Mouse (Mus musculus) regulatory T cell (primary cell): ENCODE data around the gene Cnr2.
"Not testable (repeated sequence)": the region's sequence is repeated elsewhere in the genome, so short reads cannot be mapped to it uniquely, and the experiment has no call there.

Experiments used
- in situ Hi-C: fragments of 300-600 bp; cut with MboI, MseI; formaldehyde crosslinking; loops from one replicate; pipeline ENCODE4 v1.15.1; 2025; ENCODE audit warnings: high pct_unique_total_duplicates

The Cnr2 gene

DNA sequence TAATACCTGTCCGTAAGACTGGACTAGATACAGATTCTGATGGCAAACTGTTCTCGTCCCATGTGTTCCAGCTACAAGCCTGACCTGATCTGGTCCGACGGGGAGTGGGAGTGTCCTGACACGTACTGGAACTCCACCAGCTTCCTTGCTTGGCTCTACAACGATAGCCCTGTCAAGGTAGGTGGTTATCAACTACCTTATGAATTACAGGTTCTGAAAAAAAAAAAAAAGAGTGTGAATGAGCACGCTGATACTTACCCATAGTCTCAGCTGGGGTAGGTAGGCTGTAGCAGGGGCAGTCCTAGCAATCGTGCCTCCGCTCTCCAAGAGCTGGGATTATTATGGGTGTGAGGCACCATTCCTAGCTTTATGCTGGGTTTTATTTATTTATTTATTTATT lies 34.6 kb downstream of the Cnr2 start:
- in situ Hi-C loops, result loop anchor here (5.0 kb wide), 1 partner anchor 113 kb away; no protein-coding TSS in a partner anchor

DNA sequence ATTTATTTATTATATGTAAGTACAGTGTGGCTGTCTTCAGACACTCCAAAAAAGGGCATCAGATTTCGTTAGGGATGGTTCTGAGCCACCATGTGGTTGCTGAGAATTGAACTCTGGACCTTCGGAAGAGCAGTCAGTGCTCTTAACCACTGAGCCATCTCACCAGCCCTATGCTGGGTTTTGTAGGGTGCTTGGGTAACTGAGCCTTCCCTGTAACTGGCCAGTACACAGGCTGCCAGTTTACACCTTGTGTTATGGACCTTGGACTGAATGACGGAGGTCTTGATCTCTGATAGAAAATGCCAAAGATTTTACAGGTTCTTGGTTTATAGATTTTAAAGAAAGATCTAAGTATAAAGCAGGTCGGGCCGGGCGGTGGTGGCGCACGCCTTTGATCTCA lies 35.0 kb downstream of the Cnr2 start:
- in situ Hi-C loops, result no loop called here

DNA sequence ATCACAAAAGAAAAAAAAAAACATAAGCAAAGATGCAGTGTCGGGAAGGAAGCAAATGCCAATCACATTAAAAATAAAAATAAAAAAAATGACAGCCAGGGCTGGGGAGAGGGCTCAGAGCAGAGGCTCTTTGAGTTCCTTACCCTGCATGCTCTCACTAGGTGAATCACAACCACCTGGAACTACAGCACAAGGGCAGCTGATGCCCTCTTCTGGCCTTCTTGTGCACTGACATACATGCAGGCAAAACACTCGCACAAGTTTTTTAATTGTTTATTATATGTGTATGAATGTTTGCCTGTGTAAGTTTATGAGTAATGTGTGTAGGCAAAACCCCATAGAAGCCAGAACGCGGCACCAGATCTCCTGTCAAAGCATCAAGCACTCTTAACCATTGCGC lies 36.6 kb downstream of the Cnr2 start:
- in situ Hi-C loops, result no loop called here

DNA sequence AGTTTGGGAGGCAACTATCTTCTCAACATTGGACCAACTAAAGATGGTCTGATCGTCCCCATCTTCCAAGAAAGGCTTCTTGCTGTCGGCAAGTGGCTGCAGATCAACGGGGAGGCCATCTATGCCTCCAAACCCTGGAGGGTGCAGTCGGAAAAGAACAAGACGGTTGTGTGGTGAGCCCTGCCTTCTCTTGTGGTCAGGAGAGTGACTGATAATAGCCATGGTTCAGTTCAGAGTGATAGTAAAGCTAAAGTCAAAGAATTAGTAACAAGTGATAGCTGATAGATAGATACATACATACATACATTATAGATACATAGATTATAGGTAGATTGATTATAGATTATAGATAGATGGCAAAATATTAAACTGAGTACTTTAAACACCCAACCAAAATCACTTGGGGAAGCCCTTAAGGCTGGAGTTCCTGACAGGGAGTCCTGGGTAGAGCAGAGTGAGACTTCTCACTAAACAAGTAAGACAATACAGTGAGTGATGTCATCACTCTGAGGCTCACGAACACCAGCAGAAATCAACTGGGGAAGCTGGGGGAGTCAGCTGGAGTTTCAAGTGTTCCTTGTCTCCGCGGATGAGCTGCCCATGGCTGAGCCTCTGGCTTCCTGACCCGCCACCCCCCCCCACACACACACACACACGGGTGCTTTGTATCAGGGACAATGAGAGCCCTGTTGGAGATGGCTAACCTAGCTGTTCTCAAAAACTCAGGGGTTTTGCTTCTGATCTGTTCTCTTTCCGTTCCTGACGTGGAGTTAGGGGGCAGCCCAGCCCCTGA lies 39.7 kb downstream of the Cnr2 start:
- in situ Hi-C loops, result loop anchor here (5.0 kb wide), 2 partner anchors 48 to 93 kb away; no protein-coding TSS in a partner anchor

DNA sequence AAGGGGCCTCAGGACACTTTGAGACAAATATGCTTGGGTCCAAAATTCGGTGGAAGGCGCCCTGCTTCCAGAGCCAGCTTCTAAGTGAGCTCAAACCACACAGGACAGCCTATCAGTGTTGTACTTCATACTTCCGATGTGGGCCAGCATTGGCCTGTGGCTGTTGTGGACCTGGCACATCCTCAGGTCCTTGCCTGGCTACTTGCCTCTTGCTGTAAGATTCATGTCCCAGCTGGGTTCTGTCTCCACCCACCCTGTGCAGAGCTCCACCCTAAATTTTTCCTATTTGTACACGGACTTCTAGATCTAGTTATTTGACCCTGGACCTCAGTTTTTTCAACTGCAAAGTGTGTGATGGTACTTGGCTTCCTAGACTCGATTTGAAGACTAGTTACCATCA lies 40.3 kb downstream of the Cnr2 start:
- in situ Hi-C loops, result loop anchor here (5.0 kb wide), 2 partner anchors 48 to 93 kb away; no protein-coding TSS in a partner anchor

DNA sequence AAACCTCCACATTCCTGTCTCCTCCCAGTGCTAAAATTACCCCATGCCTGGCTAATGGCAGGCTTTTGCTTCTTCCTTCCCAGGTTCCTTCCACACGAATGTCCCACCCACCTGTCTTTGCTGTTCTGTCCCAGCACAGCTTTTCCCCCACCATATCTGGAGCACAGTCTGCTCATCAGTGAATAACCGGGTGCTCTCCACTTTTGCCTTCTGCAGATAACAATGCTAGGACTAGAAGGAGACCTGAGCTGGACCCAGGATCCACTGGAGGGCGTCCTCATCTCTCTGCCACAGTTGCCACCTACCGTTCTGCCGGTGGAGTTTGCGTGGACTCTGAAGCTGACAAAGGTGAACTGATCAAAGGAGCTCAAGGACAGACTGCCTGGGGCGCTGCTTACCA lies 43.7 kb downstream of the Cnr2 start:
- in situ Hi-C loops, result loop anchor here (5.0 kb wide), 2 partner anchors 52 to 97 kb away; no protein-coding TSS in a partner anchor

DNA sequence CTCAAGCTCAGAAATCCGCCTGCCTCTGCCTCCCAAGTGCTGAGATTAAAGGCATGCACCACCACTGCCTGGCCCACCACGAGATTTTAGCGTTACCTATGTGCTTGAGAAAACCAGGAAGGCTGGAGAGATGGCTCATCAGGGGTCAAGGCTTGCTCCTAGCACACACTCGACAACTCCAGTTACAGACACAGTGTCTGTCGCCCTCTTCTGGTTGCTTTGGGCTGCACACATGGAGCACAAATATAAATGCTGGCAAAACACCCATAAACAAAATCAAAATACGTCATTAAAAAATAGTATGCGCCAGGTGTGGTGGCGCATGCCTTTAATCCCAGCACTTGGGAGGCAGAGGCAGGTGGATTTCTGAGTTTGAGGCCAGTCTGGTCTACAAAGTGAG lies 45.8 kb downstream of the Cnr2 start:
- in situ Hi-C loops, result not testable (repeated sequence)

DNA sequence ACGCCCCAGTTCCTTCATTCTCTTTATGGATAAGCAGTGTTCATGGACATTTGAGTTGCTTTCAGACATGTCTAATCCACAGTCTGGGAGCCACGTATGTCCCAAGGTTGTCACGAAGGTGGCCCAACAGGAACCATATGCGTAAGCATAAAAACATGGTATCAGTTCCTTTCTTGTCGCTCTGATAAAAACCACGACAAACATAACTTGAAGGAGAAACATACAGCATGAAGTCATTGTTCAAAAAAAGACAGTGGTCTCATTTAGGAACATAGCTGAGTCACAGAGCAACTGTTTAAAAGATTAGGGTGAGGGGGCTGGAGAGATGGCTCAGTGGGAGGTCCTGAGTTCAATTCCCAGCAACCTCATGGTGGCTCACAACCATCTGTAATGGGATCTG lies 47.0 kb downstream of the Cnr2 start:
- in situ Hi-C loops, result no loop called here

DNA sequence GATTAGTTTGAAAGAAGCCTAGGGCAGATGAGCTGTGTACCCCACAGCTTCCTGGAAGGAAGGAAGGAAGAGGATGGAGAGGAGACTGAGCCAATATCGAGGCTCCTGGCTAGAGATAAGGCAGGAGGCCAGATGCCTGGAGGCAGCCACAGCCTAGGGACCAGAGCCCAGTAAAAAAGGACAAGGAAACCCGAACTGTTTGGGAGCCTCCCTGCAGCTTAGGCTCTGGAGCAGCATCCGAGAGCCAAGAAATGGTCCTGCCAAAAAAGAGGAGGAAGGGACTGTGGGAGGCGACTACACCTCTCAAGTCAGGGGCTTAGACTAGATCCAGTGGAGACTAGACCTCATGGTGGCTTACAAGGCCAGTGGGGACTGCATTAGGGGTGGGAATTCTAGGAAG lies 48.2 kb downstream of the Cnr2 start:
- in situ Hi-C loops, result no loop called here

DNA sequence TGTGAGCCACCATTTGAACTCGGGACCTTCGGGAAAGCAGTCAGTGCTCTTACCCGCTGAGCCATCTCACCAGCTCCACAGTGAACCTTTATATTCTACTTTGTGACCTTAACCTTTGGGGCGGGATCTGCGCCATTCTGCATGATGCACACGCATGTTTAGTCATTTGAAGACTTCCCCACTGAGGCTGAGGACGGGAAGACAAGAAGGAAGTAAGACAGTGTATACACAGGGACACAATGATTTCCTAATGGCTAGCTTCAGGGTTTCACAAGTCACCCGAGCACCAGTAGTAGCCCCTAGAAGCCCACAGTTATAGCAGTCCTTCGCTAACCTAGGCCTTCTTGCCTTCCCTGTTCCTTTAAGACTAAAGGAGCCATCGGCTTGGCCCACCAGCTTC lies 50.5 kb downstream of the Cnr2 start:
- in situ Hi-C loops, result no loop called here

DNA sequence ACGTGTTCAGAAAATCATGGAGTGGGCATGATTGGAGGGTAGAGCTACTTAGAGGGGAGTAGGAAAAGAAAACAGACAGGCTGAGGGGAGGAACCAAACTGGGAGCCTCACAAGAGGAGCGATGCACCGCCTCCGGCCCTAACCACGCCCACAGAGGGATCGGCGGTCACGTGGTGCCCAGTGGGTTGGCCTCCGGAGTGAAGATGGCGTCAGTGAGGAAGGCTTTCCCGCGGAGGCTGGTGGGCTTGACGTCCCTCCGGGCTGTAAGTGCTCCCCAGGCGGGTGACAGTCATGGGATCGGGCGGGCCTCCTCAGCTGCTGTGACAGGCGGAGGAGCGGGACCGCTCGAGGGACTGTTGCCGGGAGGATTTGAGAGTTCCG lies 51.1 kb downstream of the Cnr2 start, which contains the start of gene Hmgcl:
TSS of gene Hmgcl (plus strand) at position 171 of the 381 bp plus-strand sequence.
- in situ Hi-C loops, result no loop called here

DNA sequence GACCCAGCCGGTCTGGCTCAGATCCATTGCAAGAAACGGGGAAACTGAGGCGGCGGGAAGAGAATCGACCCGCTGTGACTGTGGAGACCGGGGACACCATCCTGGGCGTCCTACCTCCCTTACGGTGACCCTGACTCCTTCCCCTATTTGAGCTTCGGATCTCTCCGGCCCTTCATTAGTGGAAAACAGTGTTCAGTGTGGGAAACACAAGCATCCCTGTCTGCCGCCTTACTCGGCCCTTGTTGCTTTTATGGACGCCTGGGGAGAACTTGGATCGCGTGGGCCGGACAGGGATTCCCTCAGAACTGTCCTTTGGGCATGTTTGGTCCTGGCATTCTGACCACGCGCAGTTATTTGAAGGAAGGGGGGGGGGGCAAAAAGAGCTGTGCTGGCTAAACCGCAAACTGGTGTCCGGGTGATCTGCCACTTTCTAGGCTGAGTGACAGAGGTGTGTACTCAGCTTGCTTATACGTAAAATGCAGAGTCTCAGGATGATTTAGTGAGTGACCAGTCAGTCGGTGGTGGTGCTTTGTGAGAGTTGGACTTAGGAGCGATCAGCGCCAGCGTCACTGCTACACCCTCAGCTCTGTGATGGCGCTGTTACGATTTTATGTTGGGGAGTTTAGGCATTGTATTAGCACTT lies 51.6 kb downstream of the Cnr2 start:
- in situ Hi-C loops, result no loop called here

DNA sequence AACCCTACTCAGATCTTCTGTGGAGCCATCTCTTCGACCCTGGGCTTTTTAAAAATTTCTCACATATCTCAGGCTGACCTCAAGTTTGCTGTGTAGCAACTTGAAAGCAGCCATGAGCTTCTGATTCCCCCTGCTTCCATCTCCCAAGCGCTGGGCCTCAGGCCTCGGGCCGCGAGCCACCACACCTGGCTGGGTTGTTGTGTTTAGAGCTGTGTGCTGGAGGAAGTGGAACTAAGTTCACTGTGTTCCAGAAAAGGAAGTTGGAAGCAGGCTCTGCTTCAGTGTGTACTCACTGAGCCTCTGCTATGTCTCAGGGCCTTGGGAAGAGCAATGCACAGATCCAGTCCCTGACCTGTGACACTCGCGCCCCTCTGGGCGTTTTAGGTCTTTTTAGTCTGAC lies 52.9 kb downstream of the Cnr2 start:
- in situ Hi-C loops, result no loop called here

DNA sequence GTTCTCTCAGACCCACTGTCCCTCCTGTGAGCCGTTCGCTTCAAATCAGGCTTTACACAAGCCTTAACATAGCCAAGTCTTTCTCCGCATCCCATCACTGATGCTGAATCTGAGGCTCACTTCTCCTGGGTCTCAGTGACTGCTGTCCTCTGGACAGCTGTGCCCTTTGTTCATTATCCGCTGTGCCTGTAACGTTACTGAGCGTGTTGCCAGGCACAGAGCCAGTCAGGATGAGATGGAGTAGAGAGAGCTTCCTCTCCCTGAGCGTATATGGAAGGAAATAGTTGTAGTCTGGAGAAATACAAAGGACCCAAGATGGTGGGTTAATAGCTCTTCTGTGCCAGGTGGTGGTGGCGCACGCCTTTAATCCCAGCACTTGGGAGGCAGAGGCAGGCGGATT lies 54.3 kb downstream of the Cnr2 start:
- in situ Hi-C loops, result no loop called here

DNA sequence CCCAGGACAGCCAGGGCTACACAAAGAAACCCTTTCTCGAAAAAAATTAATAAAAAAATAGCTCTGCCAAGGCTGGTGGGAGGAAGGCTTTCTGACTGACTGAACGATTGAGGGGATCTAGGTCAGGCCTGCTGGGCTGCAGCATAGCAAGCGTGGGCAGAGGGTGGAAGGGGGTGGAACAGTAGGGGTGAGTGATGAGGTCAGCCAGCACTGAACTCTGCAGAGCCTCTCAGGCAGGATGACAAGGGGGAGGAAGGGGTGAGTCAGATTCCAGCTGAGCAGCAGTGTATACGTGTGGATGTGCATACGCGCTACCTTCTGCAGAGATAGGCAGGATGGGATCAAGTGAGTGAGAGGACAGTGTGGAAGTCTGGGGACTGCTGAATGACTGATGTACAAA lies 54.7 kb downstream of the Cnr2 start:
- in situ Hi-C loops, result no loop called here

DNA sequence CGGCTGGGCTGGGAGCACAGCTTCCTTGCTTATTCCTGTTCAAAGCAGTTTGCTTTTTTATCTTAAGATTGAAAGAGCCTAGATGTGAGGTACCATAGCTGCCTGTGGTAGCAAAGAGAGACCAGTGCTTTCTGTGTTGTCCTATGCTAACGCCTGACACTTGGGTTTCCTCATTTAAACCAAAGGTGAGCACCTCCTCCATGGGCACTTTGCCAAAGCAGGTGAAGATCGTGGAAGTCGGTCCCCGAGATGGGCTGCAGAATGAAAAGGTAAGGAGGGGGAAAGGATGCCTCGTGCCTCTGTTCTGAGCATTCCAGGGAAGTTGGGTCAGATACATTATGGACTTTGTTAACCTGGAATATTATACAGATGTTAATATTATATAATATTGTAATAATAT lies 55.2 kb downstream of the Cnr2 start:
- in situ Hi-C loops, result no loop called here

DNA sequence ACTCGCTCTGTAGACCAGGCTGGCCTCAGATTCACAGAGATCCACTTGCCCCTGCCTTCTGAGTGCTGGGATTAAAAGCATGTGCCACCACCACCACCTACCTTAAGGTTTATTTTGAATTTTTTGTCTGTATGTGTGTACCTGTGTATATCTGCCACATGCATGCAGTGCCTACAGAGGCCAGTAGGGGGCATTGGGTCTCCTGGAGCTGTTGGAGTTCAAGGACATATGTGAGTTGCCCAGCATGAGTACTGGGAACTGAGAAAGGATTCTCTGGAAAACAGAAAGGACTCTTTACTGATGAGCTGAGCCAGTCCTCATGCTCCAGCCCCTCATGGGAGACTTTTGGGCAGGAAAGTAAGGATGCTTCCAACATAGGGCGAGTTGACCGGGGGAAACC lies 56.3 kb downstream of the Cnr2 start:
- in situ Hi-C loops, result no loop called here

DNA sequence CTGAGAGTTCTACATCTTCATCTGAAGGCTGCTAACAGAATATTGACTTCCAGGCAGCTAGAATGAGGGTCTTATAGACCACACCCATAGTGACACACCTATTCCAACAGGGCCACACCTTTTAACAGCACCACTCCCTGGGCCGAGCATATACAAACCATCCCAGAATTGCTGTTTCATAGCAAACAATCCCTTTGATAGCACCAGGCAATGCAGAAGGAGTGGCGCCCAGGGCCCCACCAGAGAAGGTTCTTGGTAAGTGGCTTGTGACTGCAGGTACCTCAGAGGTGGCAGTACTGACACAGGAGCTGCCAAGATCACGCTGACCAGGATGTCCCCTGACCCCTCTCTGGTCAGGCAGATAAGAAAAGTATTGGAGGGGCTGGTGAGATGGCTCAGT lies 58.0 kb downstream of the Cnr2 start:
- in situ Hi-C loops, result no loop called here

DNA sequence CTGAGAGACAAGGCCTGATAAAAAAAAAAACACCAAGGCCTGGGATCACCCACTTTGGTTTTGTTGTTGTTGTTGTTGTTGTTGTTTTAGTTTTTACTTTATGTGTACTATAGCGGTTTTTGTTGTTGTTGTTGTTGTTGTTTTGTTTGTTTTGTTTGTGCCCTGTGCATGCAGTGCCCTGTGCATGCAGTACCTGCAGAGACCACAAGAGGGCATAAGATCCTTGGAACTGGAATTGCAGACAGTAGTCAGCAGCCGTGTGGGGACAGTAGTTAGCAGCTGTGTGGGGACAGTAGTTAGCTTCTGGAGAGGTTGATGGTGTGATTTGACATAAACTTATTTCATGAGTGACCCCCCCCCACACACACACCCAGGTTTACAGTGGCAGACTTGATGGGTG lies 59.0 kb downstream of the Cnr2 start:
- in situ Hi-C loops, result no loop called here

DNA sequence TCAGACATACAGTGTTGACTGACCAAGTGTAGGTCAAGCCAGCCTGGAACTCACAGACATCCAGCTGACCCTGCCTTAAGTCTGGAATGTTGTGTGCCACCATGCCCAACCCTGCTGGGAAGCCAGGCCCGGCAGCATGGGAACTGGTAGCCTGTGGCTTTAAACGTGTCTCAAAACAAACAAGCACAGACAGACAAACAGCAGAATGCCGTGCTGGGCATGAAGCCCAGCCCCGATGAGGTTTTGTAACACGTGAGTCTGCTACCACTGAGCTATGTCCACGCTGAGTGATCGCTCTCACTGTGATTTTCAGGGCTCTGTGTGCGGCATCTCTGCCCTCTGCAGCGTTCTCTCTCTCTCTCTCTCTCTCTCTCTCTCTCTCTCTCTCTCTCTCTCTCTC lies 60.7 kb downstream of the Cnr2 start:
- in situ Hi-C loops, result no loop called here

DNA sequence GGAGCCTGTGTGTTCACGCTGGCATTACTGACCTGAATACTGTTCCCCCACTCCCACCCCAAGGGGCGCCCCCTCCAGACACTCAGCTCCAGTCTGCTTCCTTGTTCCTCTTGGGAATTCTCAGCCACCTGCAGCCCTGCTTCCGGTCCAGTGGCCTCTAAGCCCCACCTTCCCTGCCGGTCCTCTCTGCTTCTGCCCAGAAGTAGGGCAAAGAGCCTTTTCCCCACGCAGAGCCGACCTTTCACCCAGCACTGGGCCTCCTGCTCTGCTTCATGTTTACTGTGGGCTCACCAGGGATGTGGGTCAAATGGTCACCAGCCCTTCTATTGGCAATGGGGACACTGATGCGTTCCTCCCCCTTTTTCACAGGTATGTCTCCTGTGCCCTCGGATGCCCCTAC lies 63.2 kb downstream of the Cnr2 start:
- in situ Hi-C loops, result no loop called here

DNA sequence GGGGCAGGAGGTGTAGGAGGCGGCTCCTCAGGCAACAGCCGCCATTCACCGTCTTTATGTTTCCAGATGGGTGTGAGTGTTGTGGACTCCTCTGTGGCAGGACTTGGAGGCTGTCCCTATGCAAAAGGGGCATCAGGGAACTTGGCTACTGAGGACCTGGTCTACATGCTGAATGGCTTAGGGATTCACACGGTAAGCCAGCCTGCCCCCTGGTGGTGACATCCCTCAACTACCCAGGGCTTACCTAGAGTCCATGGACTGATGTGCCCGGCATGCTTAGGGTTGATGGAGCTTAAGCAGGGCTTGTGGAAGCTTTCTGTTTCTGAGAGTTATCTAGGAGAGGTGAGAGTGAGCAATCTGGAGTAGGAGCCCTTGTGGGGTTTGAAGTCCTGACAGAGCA lies 65.5 kb downstream of the Cnr2 start:
- in situ Hi-C loops, result no loop called here

DNA sequence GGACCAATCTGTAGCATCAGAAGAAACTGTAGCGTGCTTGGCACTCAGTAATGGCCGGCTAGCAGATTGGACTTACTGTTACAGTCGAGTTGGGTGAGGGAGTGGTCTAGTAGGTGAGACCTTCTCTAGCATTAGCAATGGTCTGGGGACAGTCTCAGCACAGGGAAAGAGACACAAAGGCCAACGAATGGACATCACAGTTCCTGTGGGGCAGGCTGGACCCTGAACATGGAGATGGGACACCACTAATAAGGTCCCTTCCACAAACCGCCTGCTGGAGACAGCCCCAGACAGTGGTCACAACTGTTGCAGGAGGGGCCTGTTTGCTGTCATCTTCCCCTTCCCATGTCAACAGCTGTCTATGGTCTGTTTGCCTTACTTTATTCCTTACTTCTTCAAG lies 66.5 kb downstream of the Cnr2 start:
- in situ Hi-C loops, result no loop called here
